Mouse (Mus musculus) lung, embryonic 15.5 days (tissue): ENCODE data around the gene Sox5. TPM values are rescaled to one million over a fixed set of nuclear protein-coding genes. Genes with fewer than 3 reads are reported as not detected.

Experiments used
- ATAC-seq: fragments of 200-750 bp; cut with Nextera tagmentation; 2 replicates; pipeline ENCODE4 v1.8.0; 2017; ENCODE audit warnings: moderate number of reproducible peaks, borderline replicate concordance; ENCODE audit not compliant: low FRiP score, low TSS enrichment; ENCODE audit errors: extremely low read depth
- H3K27ac ChIP-seq: fragments of 300-500 bp; sonication (generic); 2 replicates; pipeline ENCODE4 v1.5.1; 2015; ENCODE audit warnings: moderate library complexity, mild to moderate bottlenecking, inconsistent platforms
- H3K27me3 ChIP-seq: fragments of 300-500 bp; sonication (generic); 2 replicates; pipeline ENCODE4 v1.6.1; 2015; ENCODE audit warnings: inconsistent platforms
- H3K36me3 ChIP-seq: fragments of 300-500 bp; sonication (generic); 2 replicates; pipeline ENCODE4 v1.6.1; 2015; ENCODE audit warnings: inconsistent platforms
- H3K4me1 ChIP-seq: fragments of 300-500 bp; sonication (generic); 2 replicates; pipeline ENCODE4 v1.6.1; 2015; ENCODE audit warnings: inconsistent platforms
- H3K4me2 ChIP-seq: fragments of 300-500 bp; sonication (generic); 2 replicates; pipeline ENCODE4 v1.6.1; 2015; ENCODE audit warnings: inconsistent platforms, mild to moderate bottlenecking, moderate library complexity
- H3K4me3 ChIP-seq: fragments of 300-500 bp; sonication (generic); 2 replicates; pipeline ENCODE4 v1.5.1; 2015; ENCODE audit warnings: mild to moderate bottlenecking, inconsistent platforms
- H3K9ac ChIP-seq: fragments of 300-500 bp; sonication (generic); 2 replicates; pipeline ENCODE4 v1.6.1; 2015; ENCODE audit warnings: inconsistent platforms
- H3K9me3 ChIP-seq: fragments of 300-500 bp; sonication (generic); 2 replicates; pipeline ENCODE4 v1.6.1; 2016; ENCODE audit warnings: inconsistent platforms
- WGBS: fragments of 180-500 bp; shearing (Covaris S2); methylation state at CpG from one replicate; pipeline ENCODE4 v1.1.7; 2015; 5-methylcytosine and 5-hydroxymethylcytosine counted together
- polyA plus RNA-seq: library from polyadenylated mRNA; unstranded; fragments of >200 nt; fragmentation: Nextera tagmentation; extraction: Ambion mirVana; gene quantifications from 2 replicates; pipeline ENCODE4 v1.2.1, GENCODE M21; 2015

The Sox5 gene
- polyA plus RNA-seq, 1 experiment from 2014 or later: 23.7 TPM

DNA sequence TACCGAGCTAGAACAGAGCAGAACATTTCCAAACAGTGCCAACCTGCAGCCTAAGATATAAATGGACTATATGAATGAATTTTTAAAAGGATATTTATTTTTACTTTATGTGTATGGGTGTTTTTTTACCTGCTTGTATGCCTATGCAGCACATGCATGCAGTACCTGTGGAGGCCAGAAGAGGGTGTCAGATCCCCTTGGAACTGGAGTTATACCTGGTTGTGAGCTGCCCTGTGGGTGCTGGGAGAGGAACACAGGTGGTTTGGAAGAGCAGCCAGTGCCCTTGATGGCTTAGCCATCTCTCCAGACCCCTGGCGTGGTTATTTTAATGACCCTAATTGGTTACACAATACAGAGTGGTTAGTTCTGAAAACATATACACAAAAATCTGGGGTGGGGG, 510.5 kb downstream of the Sox5 start:
- 85% methylated on average over 2 of the region's 2 CpGs for WGBS
- H3K27ac ChIP-seq: no peak overlapping the region
- H3K36me3 ChIP-seq: no peaks in the 10 kb centered on the region

DNA sequence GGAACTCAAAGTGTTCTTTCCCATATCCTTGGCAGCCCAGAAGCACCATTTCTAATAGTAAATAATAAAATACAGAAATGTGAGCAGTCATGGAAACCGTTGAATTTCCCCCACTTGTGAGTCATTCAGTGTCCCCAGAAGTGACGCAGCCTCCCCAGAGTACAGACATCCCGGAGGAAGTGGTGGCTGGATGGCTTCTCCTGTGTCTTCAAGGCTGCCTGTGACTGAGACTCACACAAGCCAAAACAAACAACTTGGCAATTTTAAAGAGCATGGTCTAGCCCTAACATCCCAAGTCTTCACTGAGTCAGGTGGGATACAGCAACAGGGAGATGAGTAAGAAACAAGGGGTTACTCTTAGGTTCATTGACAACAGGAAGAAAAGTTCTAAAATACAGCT, 511.5 kb downstream of the Sox5 start:
- Histone ChIP-seq H3K4me2 (no peak overlapping the region), H3K36me3 (no peaks in the 10 kb centered on the region)

More for the DNA sequence above, 510.5 kb downstream of the Sox5 start:
- no peaks in the 10 kb centered on the region for H3K27me3 ChIP-seq
- H3K4me3 ChIP-seq: no peak overlapping the region
- no peaks in the 10 kb centered on the region for H3K9me3 ChIP-seq
- no peak for ATAC-seq
- H3K9ac ChIP-seq: no peak overlapping the region
- no peak overlapping the region for H3K4me2 ChIP-seq
- H3K4me1 ChIP-seq: no peaks in the 10 kb centered on the region

DNA sequence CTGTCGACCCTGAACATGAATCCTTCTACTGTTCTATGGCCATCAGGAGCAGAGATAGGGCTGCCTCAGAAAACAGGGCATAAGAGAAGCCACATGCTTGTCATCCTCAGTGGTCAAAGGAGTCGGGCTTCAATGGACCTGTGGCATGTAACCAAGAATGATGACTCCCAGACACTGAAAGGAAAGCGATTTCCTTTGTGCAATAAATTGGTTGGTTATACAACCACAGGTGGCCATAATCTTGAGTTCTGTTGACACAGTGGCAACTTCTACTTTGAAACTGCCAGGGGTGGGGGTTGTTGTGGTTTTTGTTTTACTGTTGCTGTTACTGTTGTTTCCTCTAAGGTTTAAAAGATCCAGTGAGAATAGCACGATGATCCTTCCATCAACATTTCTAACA, 512.1 kb downstream of the Sox5 start:
- H3K27ac ChIP-seq: no peak overlapping the region
- H3K36me3 ChIP-seq: no peaks in the 10 kb centered on the region

More for the DNA sequence above, 511.5 kb downstream of the Sox5 start:
- Histone ChIP-seq H3K4me1 (peaks cover 5% of the 10 kb centered on the region), H3K27ac (no peak overlapping the region), H3K9me3 (no peaks in the 10 kb centered on the region), H3K4me3 (no peak overlapping the region), H3K27me3 (no peaks in the 10 kb centered on the region), H3K9ac (no peak overlapping the region)
- no peak for ATAC-seq
- WGBS: 70% methylated on average over 3 of the region's 3 CpGs

DNA sequence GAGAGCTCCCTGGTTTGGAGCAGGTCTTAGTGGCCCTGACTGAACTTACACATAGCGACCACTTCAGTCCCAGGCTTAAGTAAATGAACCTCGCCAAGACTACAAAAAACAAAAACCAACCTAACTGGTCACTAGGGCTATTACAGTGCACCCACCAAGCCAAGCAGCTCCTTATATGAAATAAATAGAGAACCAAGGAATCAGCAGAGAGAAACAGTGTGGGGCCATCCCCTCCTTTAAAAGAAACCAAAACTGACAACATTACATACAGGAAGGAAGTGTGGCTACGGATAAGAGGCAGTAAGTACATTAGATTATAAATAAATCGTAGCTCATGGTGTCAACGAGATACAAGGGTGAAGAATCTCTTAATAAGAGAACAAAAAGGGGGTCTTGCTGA, 516.0 kb downstream of the Sox5 start:
- Histone ChIP-seq H3K4me3 (no peak overlapping the region), H3K36me3 (no peaks in the 10 kb centered on the region), H3K27me3 (no peaks in the 10 kb centered on the region), H3K9ac (no peak overlapping the region), H3K27ac (no peak overlapping the region), H3K4me1 (peaks cover 16% of the 10 kb centered on the region), H3K4me2 (no peak overlapping the region), H3K9me3 (no peaks in the 10 kb centered on the region)
- WGBS: 40% methylated on average over 5 of the region's 5 CpGs
- no peak for ATAC-seq

More for the DNA sequence above, 512.1 kb downstream of the Sox5 start:
- no peak overlapping the region for H3K9ac ChIP-seq
- ATAC-seq: no peak
- no peak overlapping the region for H3K4me2 ChIP-seq
- WGBS: 82% methylated on average over 4 of the region's 4 CpGs
- H3K27me3 ChIP-seq: no peaks in the 10 kb centered on the region
- H3K9me3 ChIP-seq: no peaks in the 10 kb centered on the region
- H3K4me1 ChIP-seq: peaks cover 11% of the 10 kb centered on the region
- no peak overlapping the region for H3K4me3 ChIP-seq

DNA sequence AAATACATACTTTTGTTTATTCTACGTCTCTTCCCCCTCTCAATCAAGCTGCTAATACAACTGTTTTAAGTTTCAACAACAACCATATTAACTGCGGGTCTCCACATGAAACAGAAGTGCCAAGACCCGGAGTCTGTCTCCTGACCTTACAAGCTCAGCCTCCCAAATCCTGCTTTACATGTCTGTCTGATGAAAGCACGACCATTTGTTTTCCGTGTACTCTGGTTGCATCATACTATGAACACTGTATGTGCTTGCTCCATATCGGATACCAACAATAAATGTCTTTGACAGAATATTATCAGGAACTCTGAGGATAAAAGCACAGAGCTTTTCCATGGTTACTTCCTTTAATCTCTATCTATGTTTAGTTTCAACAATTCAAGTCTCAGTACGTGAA, 516.8 kb downstream of the Sox5 start:
- no peaks in the 10 kb centered on the region for H3K9me3 ChIP-seq
- no peaks in the 10 kb centered on the region for H3K27me3 ChIP-seq
- no peak overlapping the region for H3K4me3 ChIP-seq
- no peaks in the 10 kb centered on the region for H3K36me3 ChIP-seq
- 42% methylated on average over 7 of the region's 7 CpGs for WGBS
- no peak overlapping the region for H3K27ac ChIP-seq
- no peak overlapping the region for H3K9ac ChIP-seq
- H3K4me1 ChIP-seq: peaks cover 16% of the 10 kb centered on the region
- no peak for ATAC-seq
- no peak overlapping the region for H3K4me2 ChIP-seq

DNA sequence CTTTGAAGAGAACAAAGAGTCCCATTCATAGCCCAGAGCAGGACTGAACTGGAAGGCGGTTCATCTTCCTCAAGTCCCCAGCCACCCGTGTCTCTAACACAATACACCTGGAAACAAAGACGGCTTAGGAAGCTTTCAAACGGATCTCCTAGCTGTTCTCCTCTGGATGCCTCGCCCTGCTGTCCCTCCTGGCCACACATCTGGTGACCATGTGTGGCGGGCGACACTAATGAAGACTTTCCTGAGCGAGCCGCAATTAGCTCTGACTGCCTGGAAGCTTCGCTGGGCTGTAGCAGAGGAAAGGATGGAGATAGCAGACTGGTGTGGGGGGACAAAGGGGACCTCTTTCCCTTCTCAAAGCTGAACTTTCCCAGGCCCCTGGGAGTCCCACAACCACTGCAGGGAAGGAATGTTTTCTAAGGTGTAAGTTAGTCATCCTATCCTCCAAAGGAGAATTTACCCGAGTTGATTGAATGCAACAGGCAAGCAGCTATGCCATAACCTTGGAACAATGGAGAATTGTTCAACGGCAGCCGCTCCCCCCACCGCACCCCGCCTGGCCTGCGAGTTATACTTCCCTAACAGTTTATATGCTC, 517.4 kb downstream of the Sox5 start:
- no peaks in the 10 kb centered on the region for H3K36me3 ChIP-seq
- no peaks in the 10 kb centered on the region for H3K27me3 ChIP-seq
- no peak overlapping the region for H3K4me3 ChIP-seq
- WGBS: 35% methylated on average over 16 of the region's 16 CpGs
- ATAC-seq: no peak
- H3K4me2 ChIP-seq: peak overlapping the region; percentile 18; the same call in 1 of the 2 replicates
- H3K27ac ChIP-seq: no peak overlapping the region
- H3K9me3 ChIP-seq: no peaks in the 10 kb centered on the region
- peaks cover 16% of the 10 kb centered on the region for H3K4me1 ChIP-seq
- H3K9ac ChIP-seq: no peak overlapping the region

DNA sequence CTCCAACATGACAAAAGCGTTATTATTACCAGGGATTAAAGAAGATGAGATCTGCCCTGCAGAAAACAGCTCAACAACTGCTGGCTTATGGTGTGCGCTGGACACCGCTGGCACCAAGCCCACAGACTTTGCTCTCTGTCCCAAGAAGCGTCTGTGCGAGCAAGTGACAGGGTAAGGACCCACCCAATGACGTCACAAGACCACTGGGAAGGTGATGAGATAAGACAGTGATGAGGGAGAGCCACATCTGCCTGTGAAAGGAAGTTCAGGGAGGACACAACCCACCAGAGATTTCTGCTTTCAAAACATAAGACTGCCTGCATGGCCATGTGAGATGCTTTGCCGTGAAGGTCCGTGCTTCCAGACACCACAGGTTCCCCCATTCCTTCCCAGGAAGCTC, 525.3 kb downstream of the Sox5 start:
- ATAC-seq: no peak
- no peak overlapping the region for H3K27ac ChIP-seq
- WGBS: 65% methylated on average over 8 of the region's 8 CpGs
- no peaks in the 10 kb centered on the region for H3K9me3 ChIP-seq
- no peaks in the 10 kb centered on the region for H3K4me1 ChIP-seq
- no peak overlapping the region for H3K9ac ChIP-seq
- H3K27me3 ChIP-seq: no peaks in the 10 kb centered on the region
- H3K36me3 ChIP-seq: no peaks in the 10 kb centered on the region
- H3K4me3 ChIP-seq: no peak overlapping the region
- H3K4me2 ChIP-seq: no peak overlapping the region

DNA sequence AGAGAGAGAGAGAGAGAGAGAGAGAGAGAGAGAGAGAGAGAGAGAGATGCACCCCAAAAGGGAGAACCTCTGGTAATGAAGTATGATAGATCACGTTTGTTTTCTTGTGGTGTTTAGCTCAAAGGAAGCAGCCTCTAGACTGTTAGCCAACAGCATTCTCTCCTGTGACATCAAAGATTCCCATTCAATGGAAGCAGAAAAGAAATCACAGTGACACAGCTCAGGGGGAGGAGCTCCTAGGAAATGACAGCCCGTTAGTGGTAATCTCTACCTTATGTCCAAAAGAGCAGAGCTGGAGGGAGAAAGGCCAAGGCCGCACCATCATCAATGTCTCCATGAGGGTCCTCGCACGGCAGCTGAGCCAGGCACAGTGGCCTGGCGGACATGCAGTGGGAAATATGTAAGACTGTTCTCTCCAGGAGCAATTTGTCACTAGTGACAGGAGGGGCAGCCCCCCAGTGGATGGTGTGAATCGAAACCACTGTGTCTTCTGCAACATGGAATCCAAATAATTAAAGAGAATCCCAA, 529.5 kb downstream of the Sox5 start:
- Histone ChIP-seq H3K27ac (no peak overlapping the region), H3K4me1 (no peaks in the 10 kb centered on the region), H3K4me2 (no peak overlapping the region), H3K9ac (no peak overlapping the region), H3K27me3 (no peaks in the 10 kb centered on the region), H3K9me3 (no peaks in the 10 kb centered on the region), H3K36me3 (no peaks in the 10 kb centered on the region), H3K4me3 (no peak overlapping the region)
- ATAC-seq: no peak
- WGBS: 74% methylated on average over 7 of the region's 7 CpGs

DNA sequence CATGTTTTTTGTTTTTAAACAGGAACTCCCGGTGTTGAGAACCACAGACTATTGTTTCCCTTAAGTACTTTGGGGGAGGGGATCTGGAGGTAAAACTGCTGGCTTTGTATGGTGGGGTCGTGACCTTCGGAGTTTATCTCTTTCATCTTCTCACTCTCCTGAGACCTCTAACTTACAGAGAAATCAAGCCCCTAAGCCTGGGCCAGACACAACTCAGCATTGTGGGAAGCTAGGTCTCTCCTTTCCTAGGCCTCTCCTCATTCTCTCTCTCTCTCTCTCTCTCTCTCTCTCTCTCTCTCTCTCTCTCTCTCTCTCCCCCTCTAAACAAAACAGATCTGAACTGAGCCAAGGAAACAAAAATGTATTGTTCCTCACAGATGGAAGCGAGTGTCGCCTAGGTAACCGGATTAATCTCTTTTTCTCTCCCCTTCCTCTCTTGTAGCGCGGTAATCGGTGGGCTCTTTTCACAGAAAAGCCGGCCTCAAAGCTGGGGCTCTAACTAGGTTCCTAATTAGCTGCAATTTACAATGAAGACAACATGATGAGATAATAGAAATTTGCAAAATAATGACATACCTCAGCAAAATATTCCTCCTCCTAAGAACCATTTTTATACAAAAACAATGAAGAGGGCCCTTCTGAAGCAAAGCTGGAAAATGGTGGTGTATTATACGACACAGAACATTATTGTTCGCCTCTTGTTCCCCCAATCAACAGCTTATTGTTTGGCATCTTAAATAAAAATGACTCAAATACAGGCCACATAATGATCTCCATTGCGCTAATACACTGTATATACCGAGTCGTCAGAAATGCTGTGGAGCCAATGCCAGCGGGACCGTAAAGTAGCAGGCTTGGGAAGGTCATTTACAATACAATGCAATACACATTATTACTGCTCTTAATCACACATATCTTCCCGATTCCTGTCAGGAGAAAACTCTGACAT, 530.3 kb downstream of the Sox5 start:
- no peaks in the 10 kb centered on the region for H3K9me3 ChIP-seq
- no peaks in the 10 kb centered on the region for H3K27me3 ChIP-seq
- H3K4me3 ChIP-seq: no peak overlapping the region
- no peaks in the 10 kb centered on the region for H3K36me3 ChIP-seq
- no peaks in the 10 kb centered on the region for H3K4me1 ChIP-seq
- no peak for ATAC-seq
- H3K4me2 ChIP-seq: no peak overlapping the region
- no peak overlapping the region for H3K9ac ChIP-seq
- 59% methylated on average over 18 of the region's 18 CpGs for WGBS
- H3K27ac ChIP-seq: no peak overlapping the region

DNA sequence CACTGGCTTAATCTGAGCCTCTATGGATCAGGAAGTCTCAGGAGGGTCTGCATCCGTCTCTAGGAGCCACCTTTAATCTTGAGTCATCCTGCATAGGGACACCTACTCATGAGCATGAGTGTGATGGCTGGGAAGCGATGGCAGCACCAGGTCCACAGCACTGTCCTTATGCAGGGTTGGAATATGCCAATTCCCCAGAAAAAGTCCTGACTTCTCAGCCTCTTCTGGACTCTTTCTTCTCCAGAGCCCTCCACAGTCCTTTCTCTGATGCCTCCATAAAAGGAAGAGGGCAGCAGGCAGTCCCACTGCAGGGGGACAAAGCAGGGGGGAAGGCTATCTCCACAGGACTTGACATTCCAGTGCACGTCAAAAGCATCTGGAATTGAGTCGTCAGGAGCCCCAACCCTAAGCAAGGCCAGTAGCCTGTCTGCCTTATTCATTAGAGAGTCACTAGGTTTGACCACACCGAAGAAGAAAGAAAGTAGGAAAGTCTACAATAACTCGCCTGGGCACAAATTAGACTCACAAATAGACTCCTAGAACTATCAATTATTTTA, 531.1 kb downstream of the Sox5 start:
- Histone ChIP-seq H3K27ac (no peak overlapping the region), H3K4me2 (no peak overlapping the region), H3K9ac (no peak overlapping the region), H3K36me3 (no peaks in the 10 kb centered on the region), H3K4me1 (no peaks in the 10 kb centered on the region), H3K27me3 (no peaks in the 10 kb centered on the region), H3K9me3 (no peaks in the 10 kb centered on the region), H3K4me3 (no peak overlapping the region)
- no peak for ATAC-seq
- WGBS: 49% methylated on average over 6 of the region's 6 CpGs

DNA sequence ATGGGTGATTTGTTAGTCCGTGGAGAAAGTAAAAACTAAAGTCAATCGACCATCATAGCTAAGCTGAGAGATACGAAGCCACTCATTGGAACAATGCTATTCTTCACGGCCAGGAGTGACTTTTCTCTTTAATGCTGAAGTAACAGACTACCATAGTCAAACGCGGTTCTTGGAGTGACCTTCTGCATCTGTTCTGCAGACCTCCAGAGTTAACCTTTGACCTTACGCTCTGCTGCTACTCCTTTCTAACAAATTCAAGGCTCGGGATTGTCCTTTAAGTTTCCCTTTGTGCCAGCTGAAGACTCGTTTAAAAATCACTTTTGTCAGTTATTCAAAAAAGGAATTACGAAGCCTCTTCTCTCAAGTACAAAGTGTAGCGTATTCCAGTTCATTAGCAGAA, 545.2 kb downstream of the Sox5 start:
- Histone ChIP-seq H3K27ac (no peak overlapping the region), H3K36me3 (no peaks in the 10 kb centered on the region), H3K4me2 (no peak overlapping the region), H3K4me1 (no peaks in the 10 kb centered on the region), H3K27me3 (no peaks in the 10 kb centered on the region), H3K9ac (no peak overlapping the region), H3K9me3 (no peaks in the 10 kb centered on the region), H3K4me3 (no peak overlapping the region)
- 78% methylated on average over 11 of the region's 11 CpGs for WGBS
- ATAC-seq: no peak

DNA sequence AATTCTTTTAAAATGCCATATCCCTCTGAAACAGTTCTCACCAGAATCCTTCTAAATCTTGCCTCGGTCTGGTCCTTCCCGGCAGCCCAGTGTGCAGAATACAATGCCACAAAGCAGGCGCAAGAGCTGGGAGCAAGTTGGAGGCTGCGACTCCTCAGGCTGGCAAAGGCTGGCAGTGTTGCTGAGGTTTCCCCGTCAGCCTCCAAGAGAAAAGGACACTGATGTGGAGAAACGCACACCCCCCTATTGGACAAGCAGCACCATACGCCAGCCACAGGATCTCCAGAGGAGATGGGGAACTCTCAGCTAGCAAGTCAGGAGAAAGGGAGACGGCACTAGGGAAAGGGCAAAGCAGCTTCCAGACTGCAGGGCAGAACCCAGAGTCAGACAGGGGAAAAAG, 577.8 kb downstream of the Sox5 start:
- H3K27ac ChIP-seq: no peak overlapping the region
- H3K4me3 ChIP-seq: no peak overlapping the region
- no peak overlapping the region for H3K4me2 ChIP-seq
- no peaks in the 10 kb centered on the region for H3K36me3 ChIP-seq
- ATAC-seq: no peak
- WGBS: 41% methylated on average over 8 of the region's 8 CpGs
- H3K9ac ChIP-seq: no peak overlapping the region
- no peaks in the 10 kb centered on the region for H3K9me3 ChIP-seq
- peaks cover 13% of the 10 kb centered on the region; the same call in 1 of the 2 replicates for H3K4me1 ChIP-seq
- peaks cover 5% of the 10 kb centered on the region for H3K27me3 ChIP-seq
